Mouse (Mus musculus) spleen, adult 18-20 months (tissue): ENCODE data around the gene Olfr1039.
"Not testable (repeated sequence)": the region's sequence is repeated elsewhere in the genome, so short reads cannot be mapped to it uniquely, and the experiment has no call there.

Experiments
- DNase-seq, 2 experiments: peaks; one replicate each; pipeline ENCODE4 v3.0.0; 2022; ENCODE audit warnings: mixed read lengths in 2 of 2

Olfr1039 gene

DNA sequence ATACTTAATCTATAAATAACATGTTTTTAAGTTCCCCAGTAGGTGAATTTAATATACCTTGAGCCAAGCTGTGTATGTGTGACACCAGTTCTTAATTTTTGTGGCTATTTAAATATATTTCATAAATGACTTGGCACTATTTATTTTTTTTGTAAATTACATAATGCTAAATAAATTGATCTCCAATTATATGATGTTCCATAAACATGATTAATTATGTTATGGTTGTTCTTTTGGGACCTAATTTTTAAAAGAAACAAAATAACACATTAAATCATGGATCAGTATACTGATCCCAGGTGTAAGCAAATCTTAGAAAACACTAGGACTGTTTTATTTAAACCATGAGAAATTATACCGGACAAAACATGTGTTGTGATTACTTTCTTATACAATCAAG, at the start of gene Olfr1039:
Gene Olfr1039, minus strand, starts transcription at position 101 of the 400 bp plus-strand sequence.
- DNase-seq: no peak

DNA sequence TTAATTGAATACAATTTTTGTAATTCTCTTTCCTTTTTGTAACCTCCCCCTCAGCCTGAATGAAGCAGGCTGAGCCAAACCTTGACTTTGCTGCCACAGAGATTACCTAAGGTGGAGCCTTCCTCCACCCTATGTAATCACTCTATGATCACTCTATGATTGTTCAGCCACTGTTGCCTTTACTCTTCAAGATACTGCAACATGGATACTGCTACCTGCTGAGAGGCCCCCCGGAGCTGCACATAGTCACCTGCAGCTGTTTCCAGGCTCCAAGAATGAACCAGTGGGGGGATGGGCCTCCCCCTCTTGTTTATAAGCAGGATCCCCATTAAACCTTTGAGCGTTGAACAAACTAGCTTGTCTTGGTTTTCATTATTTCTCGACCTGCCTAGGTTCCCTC, 44.2 kb upstream of the Olfr1039 start:
- no peak for DNase-seq

GRCm38 (mm10) chr2:86177720-86178119, 42.0 kb upstream of the Olfr1039 start, which contains the start of gene Olfr1044:
TSS of gene Olfr1044 (minus strand) at chr2:86177820.
- DNase-seq: no peak

GRCm38 (mm10) chr2:86175422-86175821, 39.7 kb upstream of the Olfr1039 start:
- DNase-seq: not testable (repeated sequence)

- no peak for DNase-seq
Measured at GRCm38 (mm10) chr2:86167422-86167821, 31.7 kb upstream of the Olfr1039 start, which contains the start of gene Olfr1043. TSS of gene Olfr1043 (minus strand) at chr2:86167522.

- no peak for DNase-seq
Measured at GRCm38 (mm10) chr2:86161738-86162137, 26.0 kb upstream of the Olfr1039 start, which contains the start of gene Olfr1042. TSS of gene Olfr1042 (minus strand) at chr2:86161838.

DNA sequence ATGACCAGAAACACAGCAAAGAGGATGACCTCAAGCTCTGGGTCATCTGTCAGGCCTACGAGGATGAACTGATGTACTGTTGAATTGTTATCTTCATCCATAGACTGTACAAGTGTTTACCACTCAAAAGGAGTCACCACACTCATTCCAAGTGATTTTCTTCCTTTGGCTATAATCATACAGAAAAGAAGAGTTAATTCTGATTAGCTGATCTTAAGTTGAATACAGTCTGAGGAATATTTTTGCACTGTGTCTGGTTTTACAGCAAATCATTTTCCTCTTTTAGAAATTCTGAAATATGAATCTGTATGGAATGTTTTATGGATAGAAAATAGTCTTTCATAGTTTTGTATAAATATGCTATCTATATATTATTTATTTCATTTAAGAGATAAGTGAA, 10.9 kb upstream of the Olfr1039 start, which contains the start of gene Olfr1040:
Gene Olfr1040, minus strand, starts transcription at position 101 of the 400 bp plus-strand sequence.
- no peak for DNase-seq

DNA sequence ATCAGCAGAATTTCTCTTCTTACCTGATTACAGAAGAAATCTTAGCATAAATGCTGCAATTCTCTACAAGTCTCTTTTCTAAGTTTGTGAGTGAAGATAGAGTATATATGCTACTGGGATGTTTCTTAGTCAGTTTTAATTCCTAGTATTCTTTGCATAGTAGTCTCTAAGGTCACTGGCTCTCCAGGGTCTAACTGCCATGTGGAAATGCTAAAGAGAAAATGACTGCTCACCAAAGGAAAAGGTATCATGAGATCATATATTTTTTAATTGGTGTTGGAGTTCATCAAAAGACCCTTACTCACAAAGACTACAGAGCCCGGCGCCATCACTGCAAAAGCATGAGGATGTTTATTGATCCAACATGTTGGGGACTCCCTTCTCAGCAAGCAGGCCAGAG, 48.4 kb downstream of the Olfr1039 start, which contains the start of gene Olfr1037:
Gene Olfr1037, minus strand, starts transcription at position 101 of the 400 bp plus-strand sequence.
- no peak for DNase-seq

GRCm38 (mm10) chr2:86080478-86080877, 55.2 kb downstream of the Olfr1039 start:
- DNase-seq: not testable (repeated sequence)
